Mouse (Mus musculus) fat pad, adult 2 months (tissue): ENCODE data around the gene Gps2.

Source experiments
- DNase-seq: peaks from one replicate; pipeline ENCODE4 v3.0.0-alpha.2; 2011; ENCODE audit warnings: low read depth, low spot score; ENCODE audit errors: extremely low read depth

The Gps2 gene

DNA sequence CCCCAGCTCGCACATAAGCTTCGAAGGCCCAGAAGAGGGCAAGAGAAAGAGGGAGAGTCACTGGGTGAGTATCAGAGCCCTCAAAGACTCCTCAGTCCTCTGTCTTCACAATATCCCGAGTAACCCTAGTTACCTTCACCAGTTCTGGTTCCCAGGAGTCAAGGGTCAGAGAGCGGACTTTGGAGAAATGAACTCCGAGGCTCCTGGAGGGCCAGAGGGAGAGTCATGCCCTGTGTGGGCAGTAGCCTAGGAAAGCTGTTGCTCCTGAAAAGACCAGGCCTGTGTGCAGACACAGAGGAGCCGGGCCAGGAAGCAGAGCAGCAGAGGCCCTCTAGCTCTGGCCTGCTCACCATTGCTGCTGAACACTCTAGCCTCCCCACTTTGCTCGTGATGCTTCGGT, 29.0 kb upstream of the Gps2 start:
- DNase-seq = no peak

DNA sequence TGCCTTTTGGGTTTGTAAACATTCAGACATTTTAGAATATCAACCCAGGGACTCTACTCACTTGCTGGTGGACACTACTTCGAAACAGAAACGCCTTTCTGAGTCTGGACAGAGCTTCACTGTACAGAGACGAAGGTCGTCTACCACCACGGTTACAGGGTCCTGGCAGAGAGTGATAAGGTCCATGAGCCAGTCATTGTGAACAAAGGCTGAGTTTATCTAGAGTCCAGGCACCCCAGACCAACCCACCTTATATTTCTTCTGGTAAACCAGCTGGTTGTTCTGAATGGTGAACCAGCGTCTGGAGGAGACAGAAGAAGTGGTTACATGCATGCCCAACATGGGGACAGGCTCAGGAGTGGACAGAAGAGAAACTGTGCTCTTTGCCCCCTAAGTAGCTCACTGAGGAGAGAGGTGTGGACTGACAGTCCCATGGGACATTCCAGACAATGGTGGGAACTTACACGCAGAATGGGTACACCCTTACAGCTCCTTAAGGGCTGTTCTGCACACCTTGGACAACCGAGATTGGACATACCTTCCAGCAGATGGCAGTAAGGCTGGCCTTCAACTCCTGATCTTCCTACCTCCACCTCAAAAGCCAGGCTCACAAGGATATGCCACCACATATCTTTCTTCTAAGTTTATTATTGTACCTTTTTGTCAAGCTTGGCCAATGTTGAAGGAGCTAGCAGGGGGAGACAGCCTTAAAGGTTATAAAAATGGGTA, 26.6 kb upstream of the Gps2 start:
- no peak for DNase-seq

DNA sequence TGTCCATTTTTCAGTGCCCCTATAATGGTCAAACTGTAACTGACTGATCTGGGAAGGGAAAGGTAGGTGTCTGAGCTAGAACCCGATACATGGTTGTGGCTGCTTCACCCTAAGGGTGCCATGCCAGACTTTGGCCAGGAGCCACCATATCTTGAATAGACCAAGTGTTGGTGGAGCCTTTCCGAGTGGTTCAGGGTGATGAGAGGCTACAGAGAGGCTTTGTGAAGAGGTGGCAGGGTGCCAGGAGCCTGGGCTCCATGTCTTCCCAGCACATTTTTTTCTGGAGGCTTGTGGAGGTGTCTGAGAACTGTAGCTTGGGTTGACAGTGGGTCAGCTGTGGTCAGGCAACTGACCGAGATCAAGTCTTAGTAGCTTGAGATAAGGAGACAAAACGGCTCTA, 22.2 kb upstream of the Gps2 start:
- DNase-seq = no peak

GRCm38 (mm10) chr11:69894671-69895070, 19.0 kb upstream of the Gps2 start:
- DNase-seq = no peak

GRCm38 (mm10) chr11:69895291-69895690, 18.4 kb upstream of the Gps2 start, which contains the start of gene Acap1:
Acap1 (minus strand) TSS chr11:69895539.
- no peak for DNase-seq

- DNase-seq = no peak
Observed at GRCm38 (mm10) chr11:69899870-69900269, 13.8 kb upstream of the Gps2 start.

- no peak for DNase-seq
Observed at GRCm38 (mm10) chr11:69900471-69901405, 12.9 kb upstream of the Gps2 start, which contains the start of the genes 2810408A11Rik and Neurl4. 2810408A11Rik (minus strand) TSS chr11:69900987. Neurl4 (plus strand) TSS chr11:69901072.

DNA sequence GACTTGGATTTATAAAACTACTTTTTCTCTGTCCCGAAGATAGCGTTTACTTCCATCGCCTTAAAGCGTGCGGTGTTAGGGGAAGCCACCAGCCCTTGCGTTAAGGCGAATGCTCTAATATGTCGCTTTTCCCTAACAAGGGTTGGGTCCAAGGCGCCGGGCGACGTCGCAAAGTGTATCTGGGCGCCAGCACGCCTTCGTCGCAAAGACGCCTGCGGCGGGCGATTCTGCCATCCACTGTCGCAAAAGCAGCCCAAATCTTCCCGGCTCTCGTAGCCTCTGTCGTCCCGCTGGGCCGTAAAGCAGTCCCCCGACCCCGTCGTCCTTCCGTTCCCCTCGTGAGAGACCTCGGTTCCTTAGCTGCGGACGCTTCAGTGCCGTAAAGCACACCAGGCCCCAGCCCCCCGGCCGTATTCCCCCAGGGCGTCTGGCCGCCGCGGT, 12.3 kb upstream of the Gps2 start:
- DNase-seq = no peak

- no peak for DNase-seq
Observed at GRCm38 (mm10) chr11:69901993-69902392, 11.7 kb upstream of the Gps2 start.

DNA sequence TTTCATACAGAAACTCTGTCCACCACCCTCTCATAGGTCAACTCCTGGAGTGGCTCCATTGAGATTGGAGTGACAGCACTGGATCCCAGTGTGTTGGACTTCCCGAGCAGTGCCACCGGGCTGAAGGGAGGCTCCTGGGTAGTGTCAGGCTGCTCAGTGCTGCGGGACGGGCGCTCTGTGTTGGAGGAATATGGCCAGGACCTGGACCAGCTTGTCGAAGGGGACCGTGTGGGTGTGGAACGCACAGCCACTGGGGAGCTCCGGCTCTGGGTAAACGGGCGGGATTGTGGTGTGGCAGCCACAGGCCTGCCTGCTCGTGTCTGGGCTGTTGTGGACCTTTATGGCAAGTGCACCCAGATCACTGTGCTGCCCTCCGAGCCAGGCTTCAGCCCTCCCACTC, 10.7 kb upstream of the Gps2 start:
- DNase-seq = no peak

DNA sequence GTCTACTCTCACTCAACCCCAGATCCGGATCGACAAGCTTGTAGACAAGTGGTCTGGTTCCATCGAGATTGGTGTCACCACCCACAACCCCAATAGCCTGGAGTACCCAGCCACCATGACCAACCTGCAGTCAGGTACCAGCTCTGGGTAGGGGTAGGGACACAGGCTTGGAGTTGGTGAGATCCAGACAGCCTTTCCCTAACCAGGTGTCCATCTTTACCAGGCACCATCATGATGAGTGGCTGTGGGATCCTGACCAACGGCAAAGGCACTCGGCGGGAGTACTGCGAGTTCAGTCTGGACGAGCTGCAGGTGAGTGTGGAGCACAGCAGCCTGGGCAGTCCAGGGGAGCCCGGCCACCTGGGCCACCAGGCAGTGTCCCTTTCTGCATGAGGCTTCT, 9.4 kb upstream of the Gps2 start:
- no peak for DNase-seq

GRCm38 (mm10) chr11:69908645-69909044, 5.0 kb upstream of the Gps2 start:
- no peak for DNase-seq

- no peak for DNase-seq
Observed at GRCm38 (mm10) chr11:69909174-69909573, 4.5 kb upstream of the Gps2 start.

DNA sequence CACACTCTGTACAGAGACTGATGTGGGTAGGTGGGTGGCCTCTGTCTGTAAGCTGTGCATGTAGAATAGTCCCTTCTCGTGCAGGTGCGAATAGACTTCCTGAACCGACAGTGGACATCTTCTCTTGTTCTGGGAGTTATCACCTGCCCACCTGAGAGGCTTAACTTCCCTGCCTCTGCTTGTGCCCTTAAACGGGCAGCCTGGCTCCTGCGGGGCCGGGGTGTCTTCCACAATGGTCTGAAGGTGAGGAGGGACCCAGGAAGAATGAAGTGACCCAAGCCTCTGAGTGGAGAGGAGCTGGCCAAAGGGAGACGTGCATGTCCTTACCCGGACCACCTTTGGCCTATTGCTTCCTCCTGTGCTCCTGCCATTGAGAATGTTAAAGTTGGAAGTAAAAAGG, 3.5 kb upstream of the Gps2 start:
- DNase-seq = no peak

GRCm38 (mm10) chr11:69910781-69911560, 2.7 kb upstream of the Gps2 start:
- DNase-seq = no peak

- DNase-seq = no peak
Observed at GRCm38 (mm10) chr11:69911701-69912100, 2.0 kb upstream of the Gps2 start.

DNA sequence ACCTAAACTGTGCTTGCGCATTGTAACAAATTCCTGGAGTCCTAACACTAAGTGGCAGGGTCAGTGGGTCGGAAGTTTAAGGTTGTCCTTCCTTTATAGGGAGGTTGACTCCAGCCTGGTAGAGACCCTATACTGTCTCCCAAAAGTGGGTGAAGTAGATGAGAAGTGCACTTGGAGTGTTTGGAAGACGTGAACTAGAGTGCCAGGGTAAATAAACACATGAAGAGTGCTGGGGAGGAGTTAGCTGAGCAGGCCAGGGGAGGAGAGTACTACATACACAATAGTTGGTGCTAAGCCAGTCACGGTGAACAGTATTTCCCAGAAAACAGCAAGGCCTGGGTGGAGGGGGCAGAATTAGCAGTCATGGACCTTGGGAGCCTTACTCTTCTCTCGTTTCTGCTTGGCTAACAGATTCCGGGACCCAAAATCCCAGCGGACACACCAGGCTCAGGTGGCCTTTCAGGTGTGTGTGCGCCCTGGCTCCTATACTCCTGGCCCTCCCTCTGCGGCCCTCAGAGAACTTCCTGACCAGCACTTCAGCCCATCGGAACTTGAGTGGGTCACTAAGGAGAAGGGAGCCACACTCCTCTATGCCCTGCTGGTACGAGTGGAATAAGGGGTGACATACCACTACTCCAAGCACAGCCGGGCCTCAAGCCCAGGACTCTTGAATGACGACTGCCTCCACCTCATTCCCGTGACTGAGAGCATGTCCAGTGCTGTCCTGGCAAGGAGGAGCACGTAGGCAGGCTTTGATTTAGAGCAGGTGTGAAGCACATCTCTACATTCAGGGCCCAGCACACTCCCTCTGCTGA, 765 bp upstream of the Gps2 start:
- DNase-seq = no peak

DNA sequence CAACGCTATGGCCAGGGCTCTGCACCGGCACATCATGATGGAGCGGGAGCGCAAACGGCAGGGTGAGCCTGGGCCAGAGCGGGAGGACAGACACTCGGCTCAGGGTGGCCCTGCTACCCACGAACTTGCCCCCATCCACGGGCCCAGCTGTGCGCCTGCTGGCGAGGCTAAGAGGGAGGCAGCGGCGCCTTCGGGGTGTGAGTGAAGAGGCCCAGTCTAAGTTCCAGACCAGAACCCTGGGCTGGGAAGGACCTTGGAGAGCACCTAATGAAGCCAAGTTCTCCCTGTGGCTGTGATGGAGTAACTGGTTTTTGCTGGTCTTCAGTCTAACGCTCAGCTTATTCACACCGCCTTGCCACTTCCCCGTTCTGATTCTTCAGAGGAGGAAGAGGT, 680 bp downstream of the Gps2 start:
- no peak for DNase-seq

- no peak for DNase-seq
Observed at GRCm38 (mm10) chr11:69914917-69915430, 1.3 kb downstream of the Gps2 start.
